Mouse (Mus musculus) heart, postnatal 14 days (tissue): Measurements from ENCODE around the gene Hspe1. TPM values are rescaled to one million over a fixed set of nuclear protein-coding genes. Genes with fewer than 3 reads are reported as not detected.
"Not testable (repeated sequence)": the region's sequence is repeated elsewhere in the genome, so short reads cannot be mapped to it uniquely, and the experiment has no call there.

Experiments
- DNase-seq, 2 experiments: peaks; one replicate each; pipeline ENCODE4 v3.0.0; 2021 to 2022
- intact Hi-C: fragments of 180-260 bp; cut with DNase I; formaldehyde crosslinking; loops from one replicate; pipeline ENCODE4 v1.15.1; 2025
- total RNA-seq, 2 experiments: library from RNA; stranded (reverse); gene quantifications; 2 replicates each; pipeline ENCODE4 v1.2.3; 2021

Gene Hspe1
- total RNA-seq, 2 experiments from 2014 or later, result 125 TPM

- no peak for DNase-seq
- intact Hi-C loops, result no loop called here
Observed at GRCm38 (mm10) chr1:55076849-55077516, 10.9 kb upstream of the Hspe1 start.

DNA sequence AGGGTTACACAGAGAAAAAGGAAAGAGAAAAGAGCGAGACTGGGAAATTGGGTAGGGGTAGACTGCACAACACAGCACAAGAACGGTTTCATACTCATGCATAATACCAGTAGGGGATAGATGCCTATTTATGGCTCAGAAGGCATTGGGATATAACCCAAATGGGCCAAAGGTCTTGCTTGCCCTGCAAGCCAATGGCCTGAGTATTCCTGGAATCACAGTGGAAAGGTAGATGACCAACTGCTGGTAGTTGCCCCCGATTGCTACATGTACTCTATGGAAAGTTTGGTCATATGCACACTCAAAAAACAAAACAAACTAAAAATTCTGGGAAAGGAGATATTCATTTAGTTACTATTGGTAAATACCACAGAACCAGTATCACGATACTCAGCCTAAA, 8.3 kb upstream of the Hspe1 start:
- peak in 1 of 2 experiments; percentile 58 for DNase-seq
- intact Hi-C loops, result loop anchor here (5.0 kb wide), 1 partner anchor 67 kb away; no protein-coding TSS in a partner anchor

- intact Hi-C loops, result loop anchor here (5.0 kb wide), 1 partner anchor 70 kb away; no protein-coding TSS in a partner anchor
- DNase-seq, result no peak
Observed at GRCm38 (mm10) chr1:55082106-55082505, 5.8 kb upstream of the Hspe1 start.

DNA sequence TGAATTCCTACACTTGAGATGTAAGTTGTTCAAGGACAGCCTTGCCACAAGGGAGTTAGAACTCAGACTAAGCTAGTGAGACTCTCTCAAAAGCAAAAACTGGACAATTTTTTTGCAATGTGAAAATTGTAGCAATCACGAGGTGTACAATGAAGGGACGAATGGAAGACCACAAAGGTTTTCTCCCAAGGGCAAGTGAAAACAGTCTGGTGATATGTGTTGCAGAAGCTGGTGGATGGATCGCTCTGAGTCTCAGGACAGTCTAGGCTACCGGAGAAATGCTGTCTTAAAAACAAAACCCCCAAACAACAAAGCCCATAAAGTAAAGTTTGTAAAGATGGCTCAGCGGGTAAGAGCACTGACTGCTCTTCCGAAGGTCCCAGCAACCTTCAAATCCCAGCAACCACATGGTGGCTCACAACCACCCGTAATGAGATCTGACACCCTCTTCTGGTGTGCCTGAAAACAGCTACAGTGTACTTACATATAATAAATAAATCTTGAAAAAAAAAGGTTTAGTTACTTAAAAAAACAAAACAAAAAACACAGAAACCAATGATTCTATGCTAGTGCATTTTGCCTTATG, 2.1 kb upstream of the Hspe1 start:
- intact Hi-C loops, result loop anchor here (2.0 to 5.0 kb wide), 4 partner anchors 33 to 296 kb away; partner anchors contain the start of genes Coq10b, Mob4 and Rftn2

DNA sequence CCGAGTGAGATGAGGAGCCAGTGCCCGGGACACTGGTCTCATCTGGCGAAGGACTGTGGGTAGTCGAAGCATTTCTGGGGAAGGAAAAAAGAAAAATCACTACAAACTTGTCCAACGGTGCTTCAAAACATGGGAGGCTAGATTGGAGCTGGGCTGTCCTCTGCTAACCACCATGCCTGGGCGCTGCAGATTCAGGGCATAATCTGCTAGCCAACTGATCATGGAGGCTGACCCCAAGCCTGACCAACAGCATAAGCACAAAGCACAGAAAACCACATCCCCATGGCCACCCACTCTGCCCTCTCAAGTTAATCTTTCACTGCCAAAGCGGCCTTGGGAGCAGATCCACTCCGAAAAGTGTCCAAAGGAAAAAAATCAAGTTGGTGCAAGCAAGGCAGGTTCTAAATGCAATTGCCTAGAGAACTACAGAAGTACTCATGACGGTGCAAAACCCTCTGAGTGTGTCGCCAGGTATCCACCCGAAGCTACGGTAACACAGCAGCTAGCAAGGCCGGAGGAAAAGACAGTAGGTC, 998 bp upstream of the Hspe1 start:
- intact Hi-C loops, result loop anchor here (1.0 to 5.0 kb wide), 5 partner anchors 34 to 295 kb away; partner anchors contain the start of genes Coq10b, Mob4, Rftn2 and Sf3b1
- peak; percentile 6 to 7 for DNase-seq

More for the DNA sequence above, 2.1 kb upstream of the Hspe1 start:
- no peak for DNase-seq

DNA sequence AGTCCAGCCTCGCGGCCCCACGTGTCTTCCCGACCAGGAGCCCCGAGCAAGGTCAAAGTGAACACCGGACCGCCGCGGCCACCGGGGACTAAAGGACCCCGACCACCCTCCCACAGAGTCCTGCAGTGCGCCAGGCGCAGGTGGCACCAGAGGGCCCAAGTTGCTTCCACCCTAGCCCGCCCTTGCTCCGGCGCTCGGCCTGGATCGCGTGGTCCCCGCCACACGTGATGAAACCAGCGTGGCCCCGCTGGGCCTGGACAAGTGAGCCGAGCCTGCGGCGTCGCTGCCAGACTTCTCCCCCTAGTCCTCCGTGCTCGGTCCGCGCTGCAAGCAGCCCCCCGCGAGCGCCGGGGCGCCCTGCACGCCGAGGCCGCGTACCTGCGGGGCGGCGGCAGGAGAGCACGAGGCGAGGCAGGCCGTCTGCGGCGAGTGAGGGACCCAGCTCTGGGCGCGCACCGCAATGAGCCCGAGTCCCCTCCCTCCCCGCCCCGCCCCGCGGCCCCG, 479 bp upstream of the Hspe1 start:
- DNase-seq, result peak in 1 of 2 experiments; percentile 75
- intact Hi-C loops, result loop anchor here (1.0 to 5.0 kb wide), 5 partner anchors 35 to 295 kb away; partner anchors contain the start of genes Coq10b, Mob4, Rftn2 and Sf3b1

DNA sequence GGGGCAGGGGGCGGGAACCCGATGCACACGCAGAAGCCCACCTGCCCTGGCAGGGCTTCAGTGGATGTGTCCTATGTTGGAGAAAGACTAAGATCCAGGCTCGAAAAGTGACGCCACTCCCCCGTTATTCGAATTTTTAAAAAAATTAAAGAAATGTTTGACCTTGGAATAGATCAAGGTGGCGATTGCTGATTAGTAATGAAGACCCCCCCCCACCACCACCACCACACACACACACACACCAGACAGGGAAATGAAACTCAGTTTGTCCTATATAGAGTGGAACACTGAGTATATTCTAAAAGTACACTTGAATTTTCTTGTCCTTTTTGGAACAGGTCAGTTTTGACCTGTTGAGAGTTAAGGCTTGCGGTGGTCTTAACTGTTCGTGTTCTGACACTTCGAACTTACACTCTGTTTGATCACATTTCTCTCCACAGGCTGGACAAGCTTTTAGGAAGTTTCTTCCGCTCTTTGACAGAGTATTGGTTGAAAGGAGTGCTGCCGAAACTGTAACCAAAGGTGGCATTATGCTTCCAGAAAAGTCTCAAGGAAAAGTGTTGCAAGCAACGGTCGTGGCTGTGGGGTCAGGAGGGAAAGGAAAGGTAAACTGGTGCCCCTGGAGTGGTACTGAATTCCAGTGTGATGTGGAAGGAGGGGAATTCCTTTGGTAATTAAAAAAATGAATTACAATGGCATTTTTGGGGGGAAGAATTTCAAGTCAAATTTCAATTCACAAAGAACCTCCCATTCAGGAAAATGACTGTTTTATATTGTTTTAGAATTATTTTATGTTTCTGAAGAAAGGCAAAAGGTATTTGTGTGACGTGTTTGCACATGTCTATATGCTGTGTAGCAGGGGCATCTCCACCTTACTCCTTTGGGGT, 922 bp downstream of the Hspe1 start:
- no peak for DNase-seq
- intact Hi-C loops, result loop anchor here (5.0 kb wide), 2 partner anchors 138 to 293 kb away; partner anchors contain the start of gene Rftn2

DNA sequence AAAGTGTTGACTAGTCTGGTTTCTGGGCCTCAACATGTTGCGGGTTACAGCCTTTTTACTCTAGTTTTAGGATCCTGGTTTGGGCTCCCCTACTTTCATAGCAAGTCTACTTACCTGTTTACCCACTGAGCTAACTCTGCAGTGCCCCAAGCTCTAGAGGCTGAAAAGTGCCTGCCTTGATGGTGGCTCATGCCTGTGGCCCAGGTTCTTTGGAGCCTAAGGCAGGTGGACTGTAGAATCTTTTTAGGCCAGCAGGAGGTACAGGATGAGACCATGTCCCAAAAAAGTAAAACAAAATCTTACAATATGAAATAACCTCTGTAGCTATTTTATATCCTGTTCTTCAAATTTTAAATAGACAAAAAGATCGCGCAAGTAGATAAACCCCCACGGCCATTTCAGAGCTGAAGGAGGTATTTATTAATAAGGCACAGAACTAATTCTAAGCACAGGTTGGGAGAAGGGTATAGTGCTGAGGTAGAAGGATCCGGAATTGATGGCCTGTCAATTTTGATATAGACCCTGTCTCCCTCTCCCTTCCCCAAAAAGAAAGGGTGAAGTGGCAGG, 1.6 kb downstream of the Hspe1 start:
- intact Hi-C loops, result loop anchor here (5.0 kb wide), 2 partner anchors 138 to 293 kb away; partner anchors contain the start of gene Rftn2
- no peak for DNase-seq

GRCm38 (mm10) chr1:55092056-55092455, 4.1 kb downstream of the Hspe1 start:
- intact Hi-C loops, result no loop called here
- peak in 1 of 2 experiments; percentile 19 for DNase-seq

GRCm38 (mm10) chr1:55092469-55092868, 4.5 kb downstream of the Hspe1 start:
- intact Hi-C loops, result no loop called here
- no peak for DNase-seq

- intact Hi-C loops, result no loop called here
- no peak for DNase-seq
Observed at GRCm38 (mm10) chr1:55106919-55107585, 19.1 kb downstream of the Hspe1 start.

GRCm38 (mm10) chr1:55107644-55108043, 19.7 kb downstream of the Hspe1 start:
- DNase-seq, result no peak
- intact Hi-C loops, result no loop called here

DNA sequence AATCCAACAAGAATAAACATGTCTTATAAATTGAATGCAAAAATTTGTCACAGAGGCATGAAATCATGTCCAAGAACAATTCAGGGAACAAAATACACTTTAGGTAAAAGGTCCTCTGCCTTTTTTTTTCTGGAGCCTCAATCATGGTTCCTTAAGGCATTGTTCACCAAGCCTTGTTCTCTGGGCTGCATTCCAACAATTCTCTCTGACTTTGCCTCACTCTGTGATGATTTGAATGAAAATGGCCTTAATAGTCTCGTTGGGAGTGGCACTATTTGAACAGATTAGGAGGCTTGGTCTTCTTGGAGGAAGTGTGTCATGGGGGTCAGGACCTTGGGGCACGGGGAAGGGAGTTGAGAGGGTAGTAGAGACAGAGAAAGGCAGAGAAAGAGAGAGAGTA, 20.5 kb downstream of the Hspe1 start:
- intact Hi-C loops, result no loop called here
- DNase-seq, result no peak

GRCm38 (mm10) chr1:55109066-55109766, 21.3 kb downstream of the Hspe1 start:
- DNase-seq, result no peak
- intact Hi-C loops, result no loop called here

GRCm38 (mm10) chr1:55123046-55123445, 35.1 kb downstream of the Hspe1 start:
- intact Hi-C loops, result no loop called here

GRCm38 (mm10) chr1:55123561-55123960, 35.6 kb downstream of the Hspe1 start:
- intact Hi-C loops, result no loop called here
- DNase-seq, result no peak

More at GRCm38 (mm10) chr1:55123046-55123445, 35.1 kb downstream of the Hspe1 start:
- no peak for DNase-seq

DNA sequence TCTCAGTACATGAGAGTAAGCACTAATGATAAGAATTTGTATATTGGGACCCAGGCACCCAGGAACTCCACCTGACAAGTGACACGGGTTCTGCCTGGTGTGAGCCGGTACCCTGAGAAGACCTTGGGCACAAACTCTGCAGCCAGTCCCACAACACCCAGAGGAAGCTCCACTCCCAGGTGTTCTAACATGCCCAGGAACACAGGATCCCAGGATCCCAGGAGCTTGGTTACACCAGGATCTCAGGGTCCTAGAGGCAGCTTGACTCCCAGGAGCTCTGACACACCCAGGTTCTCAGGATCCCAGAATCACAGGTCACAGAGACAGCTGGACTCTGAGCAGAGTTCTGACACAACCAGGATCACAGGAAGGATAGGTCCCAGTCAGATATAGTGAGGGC, 36.2 kb downstream of the Hspe1 start:
- not testable (repeated sequence) for DNase-seq

DNA sequence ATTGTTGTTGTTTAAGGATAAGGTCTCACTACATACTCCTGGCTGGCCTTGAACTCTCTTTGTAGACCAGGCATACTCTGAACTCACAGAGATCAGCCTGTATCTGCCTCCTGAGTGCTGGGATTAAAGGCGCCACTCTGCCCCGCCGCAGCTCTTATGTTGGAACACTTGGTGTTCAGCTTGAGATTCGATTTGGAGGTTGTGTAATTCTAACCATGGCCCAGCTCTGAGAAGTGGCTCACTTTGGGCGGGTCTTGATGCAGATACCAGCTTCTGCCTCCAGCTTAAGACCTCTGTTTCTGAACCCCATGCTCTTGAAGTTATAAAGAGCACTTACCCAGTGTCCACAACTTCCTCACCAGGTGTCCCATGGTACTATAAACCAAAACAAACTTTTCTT, 41.8 kb downstream of the Hspe1 start:
- DNase-seq, result no peak
- intact Hi-C loops, result loop anchor here (2.0 kb wide), 2 partner anchors 43 to 107 kb away; partner anchors contain the start of gene Mars2

More for the DNA sequence above, 36.2 kb downstream of the Hspe1 start:
- intact Hi-C loops, result not testable (repeated sequence)
